In the genomic region with DNA sequence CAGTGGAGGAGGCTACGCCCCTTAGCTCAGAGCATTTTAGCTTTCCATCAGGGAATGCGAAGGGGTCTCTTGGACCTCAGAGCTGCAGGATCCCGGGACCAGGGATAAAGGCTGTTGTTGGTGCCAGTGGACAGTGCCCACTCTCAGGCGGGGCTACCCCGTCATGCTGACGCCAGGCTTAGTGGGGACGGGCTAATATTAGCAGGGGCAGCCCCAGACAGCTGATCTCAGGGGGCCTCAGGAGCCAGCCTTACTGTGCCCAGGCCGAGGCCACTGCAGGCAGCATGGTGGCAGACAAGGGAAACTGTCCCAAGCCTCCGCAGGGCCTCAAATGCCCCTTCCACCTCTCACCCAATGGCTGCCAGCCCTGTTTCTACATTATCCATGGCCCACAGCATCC, we compare ENCODE assay signal across 30 mouse cellular contexts. TPM values are rescaled to one million over a fixed set of nuclear protein-coding genes. Genes with fewer than 3 reads are reported as not detected.
A peak's percentile ranks its signal among the peaks of the same experiment; 100 is the strongest.
DNase-seq lines count a peak whose midpoint lies in the region; ATAC-seq and TF ChIP-seq lines count a peak whose summit lies in the region.
"Had no signal": no experiment of that assay in that cellular context is flagged by ENCODE, and none has a peak within 500 bp of the region (broad histone marks: within the 10 kb centered on the region; RNA-seq: fewer than 3 reads in every experiment).

No protein-coding gene starts in this region.

- H3K9ac ChIP-seq in forebrain, embryonic 16.5 days (replicated peaks; ENCODE audit: low read depth, low read length) = no peak overlapping the region
- no peak overlapping the region for H3K9ac ChIP-seq in hindbrain, postnatal 0 days (replicated peaks; ENCODE audit: low read length)
- H3K9ac ChIP-seq: forebrain, embryonic 13.5 days; kidney, embryonic 15.5 days; liver, embryonic 12.5 days; liver, postnatal 0 days; midbrain, embryonic 12.5 days had no signal

- no peak overlapping the region for H3K27ac ChIP-seq in forebrain, embryonic 16.5 days (ENCODE audit: low read length)
- H3K27ac ChIP-seq in forebrain, embryonic 10.5 days = no peak overlapping the region
- no peak overlapping the region for H3K27ac ChIP-seq in hindbrain, postnatal 0 days
- no peak overlapping the region for H3K27ac ChIP-seq in hindbrain, embryonic 10.5 days
- peak overlapping the region; percentile 26 for H3K27ac ChIP-seq in bone marrow, adult 2 months (ENCODE audit: control insufficient read depth, insufficient read depth, low read depth, low read length, poor library complexity)
- H3K27ac ChIP-seq: forebrain, embryonic 13.5 days; kidney, embryonic 15.5 days; liver, embryonic 12.5 days; midbrain, embryonic 12.5 days had no signal

- TF ChIP-seq POLR2A in bone marrow, adult 2 months (IDR thresholded peaks at IDR 0.05; ENCODE audit: borderline replicate concordance, control insufficient read depth, low read depth, low read length) = no peak

- H3K36me3 ChIP-seq in forebrain, embryonic 16.5 days (ENCODE audit: control insufficient read depth, insufficient read depth) = no peaks in the 10 kb centered on the region
- no peaks in the 10 kb centered on the region for H3K36me3 ChIP-seq in forebrain, embryonic 10.5 days (replicated peaks)
- no peaks in the 10 kb centered on the region for H3K36me3 ChIP-seq in hindbrain, postnatal 0 days (ENCODE audit: insufficient read depth, low read length)
- H3K36me3 ChIP-seq in hindbrain, embryonic 10.5 days = no peaks in the 10 kb centered on the region
- H3K36me3 ChIP-seq: kidney, embryonic 15.5 days; liver, embryonic 12.5 days; midbrain, embryonic 12.5 days had no signal

- WGBS in forebrain, embryonic 16.5 days = 80% methylated on average over 9 of the region's 9 CpGs
- WGBS in forebrain, embryonic 10.5 days = 83% methylated on average over 9 of the region's 9 CpGs
- WGBS in hindbrain, postnatal 0 days = 69% methylated on average over 9 of the region's 9 CpGs
- WGBS in hindbrain, embryonic 10.5 days = 87% methylated on average over 9 of the region's 9 CpGs
- 76% methylated on average over 9 of the region's 9 CpGs for WGBS in bone marrow, adult 2 months

- ATAC-seq in forebrain, embryonic 16.5 days = 0 out of 2 replicates have a peak, but pooled peaks have one; percentile 8
- ATAC-seq in hindbrain, postnatal 0 days = 0 out of 2 replicates have a peak, but pooled peaks have one; percentile 5
- no peak for ATAC-seq in erythroid progenitor cell, adult 5-6 weeks (replicated peaks; ENCODE audit: low FRiP score, poor library complexity, severe bottlenecking)
- ATAC-seq: forebrain, embryonic 13.5 days; liver, embryonic 12.5 days; Patski had no signal

- no peak for DNase-seq in forebrain, embryonic 10.5 days (ENCODE audit: extremely low spot score, low spot score)
- no peak for DNase-seq in hindbrain, postnatal 0 days (ENCODE audit: low spot score)
- no peak for DNase-seq in hindbrain, embryonic 10.5 days (ENCODE audit: low spot score)
- peak; percentile 89 for DNase-seq in skeletal muscle tissue, adult 2 months (ENCODE audit: low read depth, low spot score)
- DNase-seq: adrenal gland, postnatal 14 days; cerebellum, adult 18-20 months; heart, adult 18-20 months; heart, postnatal 36 days; kidney, adult 18-20 months; kidney, postnatal 36 days; layer of hippocampus, postnatal 36 days; left cerebral cortex, postnatal 4 days; lung, postnatal 4 days; retina, postnatal 1 day; right cerebral cortex, postnatal 25 days; thymus, postnatal 4 days had no signal

- H3K9me3 ChIP-seq in forebrain, embryonic 16.5 days (ENCODE audit: control insufficient read depth, low read length) = no peaks in the 10 kb centered on the region
- no peaks in the 10 kb centered on the region for H3K9me3 ChIP-seq in forebrain, embryonic 10.5 days
- H3K9me3 ChIP-seq in hindbrain, postnatal 0 days (ENCODE audit: low read length) = no peaks in the 10 kb centered on the region
- no peaks in the 10 kb centered on the region for H3K9me3 ChIP-seq in hindbrain, embryonic 10.5 days
- H3K9me3 ChIP-seq: forebrain, embryonic 13.5 days; kidney, embryonic 15.5 days; liver, embryonic 12.5 days; megakaryocyte, embryonic 14.5 days; midbrain, embryonic 12.5 days had no signal

- H3K4me2 ChIP-seq in forebrain, embryonic 16.5 days (ENCODE audit: low read length) = no peak overlapping the region
- no peak overlapping the region for H3K4me2 ChIP-seq in hindbrain, postnatal 0 days (ENCODE audit: low read depth, low read length)
- H3K4me2 ChIP-seq: forebrain, embryonic 13.5 days; heart, embryonic 11.5 days; kidney, embryonic 15.5 days; liver, embryonic 12.5 days; midbrain, embryonic 12.5 days had no signal

- no peaks in the 10 kb centered on the region for H3K27me3 ChIP-seq in forebrain, embryonic 16.5 days (replicated peaks; ENCODE audit: control insufficient read depth, insufficient read depth, low read length)
- peaks cover 7% of the 10 kb centered on the region for H3K27me3 ChIP-seq in forebrain, embryonic 10.5 days (ENCODE audit: poor library complexity, severe bottlenecking)
- H3K27me3 ChIP-seq in hindbrain, postnatal 0 days (ENCODE audit: insufficient read depth, low read length) = no peaks in the 10 kb centered on the region
- H3K27me3 ChIP-seq in hindbrain, embryonic 10.5 days (ENCODE audit: insufficient read depth, poor library complexity, severe bottlenecking) = peaks cover 6% of the 10 kb centered on the region; the same call in 1 of the 2 replicates
- H3K27me3 ChIP-seq: forebrain, embryonic 13.5 days had no signal

- peaks cover 3% of the 10 kb centered on the region for H3K4me1 ChIP-seq in forebrain, embryonic 16.5 days (replicated peaks; ENCODE audit: control insufficient read depth, insufficient read depth, low read length)
- H3K4me1 ChIP-seq in forebrain, embryonic 10.5 days = no peaks in the 10 kb centered on the region
- H3K4me1 ChIP-seq in hindbrain, postnatal 0 days (ENCODE audit: insufficient read depth, low read length) = 0 out of 2 replicates have a peak, but pooled peaks cover 6% of the 10 kb centered on the region
- H3K4me1 ChIP-seq in hindbrain, embryonic 10.5 days (replicated peaks) = peaks cover 26% of the 10 kb centered on the region
- H3K4me1 ChIP-seq in bone marrow, adult 2 months (ENCODE audit: control insufficient read depth, insufficient read depth, low read length) = no peaks in the 10 kb centered on the region; the same call in 1 of the 2 replicates
- H3K4me1 ChIP-seq: forebrain, embryonic 13.5 days; midbrain, embryonic 12.5 days had no signal

- no peak overlapping the region for H3K4me3 ChIP-seq in forebrain, embryonic 16.5 days (replicated peaks; ENCODE audit: low read length)
- no peak overlapping the region for H3K4me3 ChIP-seq in forebrain, embryonic 10.5 days
- H3K4me3 ChIP-seq in hindbrain, postnatal 0 days (ENCODE audit: low read length) = no peak overlapping the region
- H3K4me3 ChIP-seq in hindbrain, embryonic 10.5 days = no peak overlapping the region
- no peak overlapping the region for H3K4me3 ChIP-seq in bone marrow, adult 2 months (replicated peaks; ENCODE audit: control insufficient read depth, low read depth, low read length)
- H3K4me3 ChIP-seq: erythroblast, embryonic 14.5 days; forebrain, embryonic 13.5 days; kidney, embryonic 15.5 days; liver, embryonic 12.5 days; megakaryocyte, embryonic 14.5 days; midbrain, embryonic 12.5 days had no signal

- TF ChIP-seq CTCF in hindbrain, postnatal 0 days (IDR thresholded peaks at IDR 0.05; ENCODE audit: low read depth) = no peak
- no peak for TF ChIP-seq CTCF in bone marrow, adult 2 months (IDR thresholded peaks at IDR 0.05; ENCODE audit: control insufficient read depth, insufficient read depth, low read length)

RNA-seq across cellular contexts. Expression of gene Kcnc1, which starts 12.3 kb away (rescaled TPM):
- 7.6 and 8.4 TPM in 2 replicates for polyA plus RNA-seq in forebrain, embryonic 16.5 days (2015; fragmentation: Nextera tagmentation; extraction: Ambion mirVana)
- 0.20 and 0.24 TPM in 2 replicates for polyA plus RNA-seq in forebrain, embryonic 10.5 days (2016; fragmentation: Nextera tagmentation; extraction: Ambion mirVana)
- total RNA-seq in hindbrain, postnatal 0 days (2014; rRNA removed) = 43.7 and 45.6 TPM in 2 replicates
- 25.0 and 25.6 TPM in 2 replicates for polyA plus RNA-seq in hindbrain, postnatal 0 days (2015; fragmentation: Nextera tagmentation; extraction: Ambion mirVana)
- 0.83 and 2.3 TPM in 2 replicates for polyA plus RNA-seq in hindbrain, embryonic 10.5 days (2016; fragmentation: Nextera tagmentation; extraction: Ambion mirVana)
- polyA plus RNA-seq in bone marrow, adult 2 months (2011; ENCODE audit: insufficient read depth, insufficient read length, low replicate concordance, missing spikeins) = 0.25 and 0.32 TPM in 2 replicates
- 5.0 TPM in 1 of 2 replicates, not detected in the other for total RNA-seq in erythroid progenitor cell, adult 5-6 weeks (2015; ENCODE audit: low replicate concordance)
- total RNA-seq in erythroid progenitor cell, adult 5-6 weeks (2017; ENCODE audit: low replicate concordance) = 0.13 TPM in 1 of 2 replicates, not detected in the other
- total RNA-seq: MEL had no signal
- polyA plus RNA-seq: heart, embryonic 16.5 days; liver, postnatal 0 days had no signal

RNA-seq across cellular contexts. Expression of gene Myod1, which starts 32.3 kb away (rescaled TPM):
- polyA plus RNA-seq in forebrain, embryonic 16.5 days (2015; fragmentation: Nextera tagmentation; extraction: Ambion mirVana) = 0.14 TPM in 1 of 2 replicates, not detected in the other
- not detected in 2 replicates for polyA plus RNA-seq in forebrain, embryonic 10.5 days (2016; fragmentation: Nextera tagmentation; extraction: Ambion mirVana)
- 0.32 and 0.99 TPM in 2 replicates for total RNA-seq in hindbrain, postnatal 0 days (2014; rRNA removed)
- 0.20 and 0.37 TPM in 2 replicates for polyA plus RNA-seq in hindbrain, postnatal 0 days (2015; fragmentation: Nextera tagmentation; extraction: Ambion mirVana)
- polyA plus RNA-seq in hindbrain, embryonic 10.5 days (2016; fragmentation: Nextera tagmentation; extraction: Ambion mirVana) = 0.18 and 0.25 TPM in 2 replicates
- not detected in 2 replicates for polyA plus RNA-seq in bone marrow, adult 2 months (2011; ENCODE audit: insufficient read depth, insufficient read length, low replicate concordance, missing spikeins)
- not detected in 2 replicates for total RNA-seq in erythroid progenitor cell, adult 5-6 weeks (2015; ENCODE audit: low replicate concordance)
- total RNA-seq in erythroid progenitor cell, adult 5-6 weeks (2017; ENCODE audit: low replicate concordance) = not detected in 2 replicates
- total RNA-seq: adrenal gland, postnatal 14 days; heart, adult 18-20 months; heart, postnatal 36 days; layer of hippocampus, postnatal 36 days; left cerebral cortex, postnatal 4 days; MEL had no signal
- polyA plus RNA-seq: erythroblast, embryonic 14.5 days; forebrain, embryonic 13.5 days; liver, postnatal 0 days; midbrain, embryonic 12.5 days; Patski had no signal
